Mouse (Mus musculus): ENCODE data around the gene Zdhhc3.

Zdhhc3 gene

DNA sequence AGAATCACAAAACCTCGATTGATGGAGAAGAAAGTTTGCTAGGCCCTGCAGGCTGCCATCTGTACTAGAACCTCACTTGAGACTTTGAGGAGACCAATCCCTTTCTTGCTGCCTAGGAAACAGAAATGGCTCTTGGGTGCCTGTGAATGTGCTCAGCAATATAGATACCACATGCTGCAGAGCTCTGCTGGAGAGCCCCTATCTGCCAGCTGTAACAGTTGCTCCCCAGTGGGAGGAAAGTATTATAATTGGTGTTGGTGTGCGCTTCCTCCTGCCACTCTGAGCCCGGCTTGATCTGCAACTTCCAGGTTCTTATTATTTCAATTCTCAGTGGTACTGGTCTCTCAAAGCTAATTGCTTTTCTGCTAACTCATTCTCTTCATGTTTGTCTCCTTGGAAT is 10.0 kb upstream of the Zdhhc3 start:
- CTCF ChIA-PET: interaction anchor here (0.6 kb wide), 1 partner anchor 19 kb away, joined by 4 read pairs; no protein-coding TSS in a partner anchor

DNA sequence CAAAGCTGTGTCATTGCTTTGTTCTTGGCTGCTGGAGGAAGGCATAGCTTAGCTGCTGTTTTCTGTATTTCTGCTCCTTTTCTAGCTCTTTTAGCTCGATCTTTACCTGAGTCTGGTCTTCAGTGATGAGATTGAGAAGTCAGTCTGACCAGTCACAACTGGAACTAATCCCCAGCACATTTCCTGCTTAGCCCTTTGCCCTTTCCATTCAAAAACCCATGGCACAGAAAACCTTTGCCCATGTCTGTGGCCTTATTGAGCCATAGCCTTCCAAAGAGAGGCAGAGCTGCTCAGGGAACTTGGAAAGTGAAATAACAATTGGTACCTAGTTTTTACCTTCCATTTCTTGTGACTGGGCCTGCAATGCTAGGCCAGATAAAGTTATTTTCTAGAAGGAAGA is 2.6 kb upstream of the Zdhhc3 start:
- CTCF ChIA-PET: no interaction called here

GRCm38 (mm10) chr9:123113931-123114330 is 926 bp upstream of the Zdhhc3 start:
- CTCF ChIA-PET: no interaction called here

- CTCF ChIA-PET: no interaction called here
Observed at GRCm38 (mm10) chr9:123111751-123112221, 1.2 kb downstream of the Zdhhc3 start.

GRCm38 (mm10) chr9:123109188-123109587 is 3.8 kb downstream of the Zdhhc3 start:
- CTCF ChIA-PET: interaction anchor here (0.6 kb wide), 1 partner anchor 424 kb away, joined by 3 read pairs; no protein-coding TSS in a partner anchor

DNA sequence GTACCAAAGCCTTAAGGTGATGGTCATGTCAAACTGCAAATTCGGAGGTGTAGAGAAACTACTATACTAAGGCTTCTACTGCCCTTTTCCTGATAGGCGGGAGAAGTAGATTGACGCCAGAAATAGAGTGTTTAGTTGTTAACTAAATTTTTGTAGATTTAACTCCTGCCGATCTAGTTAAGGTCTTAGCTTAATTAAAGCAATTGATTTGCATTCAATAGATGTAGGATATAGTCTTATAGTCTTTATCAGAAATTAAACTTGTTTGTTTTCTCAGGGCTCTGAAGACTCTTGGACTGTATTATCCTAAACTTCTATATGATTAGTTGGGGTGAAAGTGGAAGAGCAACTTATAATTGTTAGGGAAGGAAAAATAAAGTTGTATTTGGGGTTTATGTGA is 5.8 kb downstream of the Zdhhc3 start:
- CTCF ChIA-PET: interaction anchor here (0.7 kb wide), 1 partner anchor 153 kb away, joined by 3 read pairs; no protein-coding TSS in a partner anchor

DNA sequence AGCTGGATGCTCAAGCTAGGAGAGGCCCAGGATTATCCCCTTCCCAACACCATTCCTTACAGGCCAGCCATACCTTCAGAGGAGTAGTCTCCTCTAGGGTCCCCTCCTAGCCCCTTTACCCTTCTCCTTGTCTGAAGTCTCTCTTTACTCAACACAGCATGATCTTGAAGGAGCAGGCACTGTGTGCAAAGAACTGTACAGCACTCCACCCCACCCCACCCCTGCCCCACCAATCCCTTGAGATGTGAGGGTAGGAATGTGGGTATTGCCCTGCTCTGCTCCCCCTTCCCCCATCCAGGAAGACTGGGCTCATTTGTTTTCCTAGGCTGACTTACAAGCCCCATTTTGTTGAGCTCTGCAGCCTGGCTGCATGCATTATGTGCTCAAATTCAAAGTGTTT is 8.6 kb downstream of the Zdhhc3 start:
- CTCF ChIA-PET: no interaction called here

GRCm38 (mm10) chr9:123103425-123103824 is 9.6 kb downstream of the Zdhhc3 start:
- CTCF ChIA-PET: interaction anchor here (0.6 kb wide), 2 partner anchors 19 to 159 kb away, joined by 3 to 4 read pairs; no protein-coding TSS in a partner anchor

- CTCF ChIA-PET: no interaction called here
Observed at GRCm38 (mm10) chr9:123099631-123100455, 13.2 kb downstream of the Zdhhc3 start.

- CTCF ChIA-PET: no interaction called here
Observed at GRCm38 (mm10) chr9:123090844-123091243, 22.2 kb downstream of the Zdhhc3 start.

- CTCF ChIA-PET: interaction anchor here (0.6 kb wide), 1 partner anchor 11 kb away, joined by 3 read pairs; no protein-coding TSS in a partner anchor
Observed at GRCm38 (mm10) chr9:123087558-123087957, 25.4 kb downstream of the Zdhhc3 start.

DNA sequence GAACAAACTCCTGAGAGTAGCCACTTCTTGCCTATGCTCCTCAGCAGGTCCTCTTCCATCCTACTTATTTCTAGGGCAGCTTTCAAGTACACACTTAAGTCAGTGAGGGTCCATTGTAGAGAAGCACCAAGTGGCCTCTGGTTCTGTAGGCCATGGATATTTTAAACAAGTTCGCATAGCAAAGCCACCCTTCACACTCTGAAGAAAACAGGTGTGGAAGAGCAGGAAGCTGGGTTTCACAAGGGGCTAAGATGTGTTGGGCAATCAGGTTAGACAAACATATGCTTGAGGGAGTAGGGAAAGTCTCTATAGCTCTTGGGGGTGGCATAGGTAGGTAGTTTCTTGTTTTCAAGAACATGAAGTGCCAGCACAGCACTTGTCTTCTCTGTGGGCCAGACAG is 27.6 kb downstream of the Zdhhc3 start:
- CTCF ChIA-PET: interaction anchor here (0.5 kb wide), 1 partner anchor 1622 kb away, joined by 3 read pairs; no protein-coding TSS in a partner anchor

- CTCF ChIA-PET: interaction anchor here (0.8 kb wide), 1 partner anchor 344 kb away, joined by 3 read pairs; no protein-coding TSS in a partner anchor
Observed at GRCm38 (mm10) chr9:123080796-123081195, 32.2 kb downstream of the Zdhhc3 start.

- CTCF ChIA-PET: interaction anchor here (0.8 kb wide), 1 partner anchor 343 kb away, joined by 3 read pairs; no protein-coding TSS in a partner anchor
Observed at GRCm38 (mm10) chr9:123080355-123080754, 32.6 kb downstream of the Zdhhc3 start.

DNA sequence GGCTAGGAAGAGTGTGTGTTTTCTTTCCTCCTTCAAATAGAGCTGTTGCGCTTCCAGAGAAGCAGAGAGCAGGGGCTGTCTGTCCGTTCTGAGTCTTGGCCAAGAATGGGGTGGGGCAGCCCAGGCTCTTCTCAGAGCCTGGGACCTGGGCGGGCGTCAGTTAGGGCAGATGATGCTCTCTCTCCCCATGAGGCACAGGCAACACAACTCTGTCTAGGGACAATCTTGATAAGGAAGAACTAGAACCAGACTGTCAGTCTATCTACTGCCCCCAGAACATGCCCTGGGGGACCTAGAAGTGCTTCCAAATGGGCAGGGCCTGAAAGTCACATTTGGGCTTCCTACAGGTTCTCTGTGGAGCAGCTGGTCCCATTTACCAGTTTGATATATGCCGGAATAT is 33.9 kb downstream of the Zdhhc3 start:
- CTCF ChIA-PET: no interaction called here

DNA sequence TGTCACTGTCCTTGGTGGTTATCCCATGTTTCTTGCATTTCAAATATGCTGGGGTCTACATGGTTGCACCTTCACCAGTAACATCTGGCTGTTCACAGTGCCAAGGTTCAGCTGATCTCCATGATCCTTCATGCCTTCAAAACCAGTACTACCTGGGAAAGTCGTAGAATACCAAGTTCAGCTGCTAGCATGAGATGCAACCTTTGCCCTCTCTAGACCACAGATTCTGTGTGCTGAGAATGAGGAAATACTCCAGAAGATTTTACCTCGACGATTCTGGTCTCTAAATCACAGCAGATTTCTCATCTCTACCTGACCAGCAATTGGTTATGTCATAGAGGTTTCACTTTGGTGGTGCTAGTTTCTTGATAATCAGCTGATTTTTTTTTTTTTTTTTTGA is 52.8 kb downstream of the Zdhhc3 start:
- CTCF ChIA-PET: no interaction called here

GRCm38 (mm10) chr9:123058724-123059292 is 54.2 kb downstream of the Zdhhc3 start:
- CTCF ChIA-PET: no interaction called here

DNA sequence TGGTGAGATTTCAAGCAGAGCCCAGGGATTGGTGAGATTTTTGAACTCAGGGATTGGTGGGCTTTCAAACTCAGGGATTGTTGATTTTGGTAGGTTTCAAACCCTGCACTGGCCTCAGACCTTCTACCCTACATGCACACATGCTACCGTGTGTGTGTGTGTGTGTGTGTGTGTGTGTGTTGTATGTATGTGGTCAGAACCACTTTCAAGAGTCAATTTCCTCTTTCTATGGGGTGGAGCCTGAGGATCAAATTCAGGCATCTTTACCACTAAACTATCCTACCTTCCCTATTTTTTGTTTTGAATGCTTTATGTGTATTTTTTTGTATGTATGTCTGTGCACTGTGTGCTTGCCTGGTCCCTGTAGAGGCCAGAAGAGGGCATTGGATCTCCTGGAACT is 65.3 kb downstream of the Zdhhc3 start:
- CTCF ChIA-PET: no interaction called here

DNA sequence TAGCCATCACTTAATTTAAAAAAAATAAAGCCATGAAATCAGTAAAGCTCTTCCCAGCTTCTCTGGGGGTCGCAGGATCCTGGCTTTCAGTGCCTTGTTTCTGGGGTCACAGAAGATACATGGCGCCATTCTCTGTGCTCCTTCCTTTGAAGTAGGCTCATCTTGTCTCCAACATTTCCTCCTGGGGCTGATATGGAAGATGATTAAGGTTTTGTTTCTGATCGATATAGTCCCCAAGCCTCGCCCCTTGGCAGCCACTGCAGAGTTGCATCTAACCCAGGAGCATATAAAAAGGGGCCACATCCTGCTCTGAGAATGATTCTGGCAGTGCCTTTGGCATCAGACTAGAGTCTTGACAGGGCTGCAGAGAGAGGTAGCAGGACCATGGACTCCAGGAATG is 78.6 kb downstream of the Zdhhc3 start, which contains the start of gene Tgm4:
Tgm4 (plus strand) TSS at position 301 of the 400 bp plus-strand sequence.
- CTCF ChIA-PET: no interaction called here

- CTCF ChIA-PET: no interaction called here
Observed at GRCm38 (mm10) chr9:123031496-123032246, 81.3 kb downstream of the Zdhhc3 start.

DNA sequence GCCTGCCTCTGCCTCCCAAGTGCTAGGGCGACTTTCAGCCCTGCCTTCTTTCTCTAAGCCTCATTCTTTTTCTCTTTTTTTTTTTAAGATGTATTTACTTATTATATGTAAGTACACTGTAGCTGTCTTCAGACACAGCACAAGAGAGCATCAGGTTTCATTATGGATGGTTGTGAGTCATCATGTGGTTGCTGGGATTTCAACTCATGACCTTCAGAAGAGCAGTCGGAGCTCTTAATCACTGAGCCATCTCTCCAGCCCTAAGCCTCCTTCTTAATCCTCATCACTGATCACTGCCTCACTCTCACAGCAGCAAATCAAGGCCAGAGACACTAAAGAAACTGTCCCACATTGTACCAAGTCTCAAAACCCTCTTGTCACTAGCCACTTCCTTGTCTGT is 88.8 kb downstream of the Zdhhc3 start:
- CTCF ChIA-PET: no interaction called here

Measured in spleen, embryonic (tissue).